Mouse (Mus musculus): ENCODE results near the gene Pnpla2. TPM values are rescaled to one million over a fixed set of nuclear protein-coding genes. Genes with fewer than 3 reads are reported as not detected.

The Pnpla2 gene
- polyA plus RNA-seq, 1 experiment from 2014 or later: 82.1 TPM

DNA sequence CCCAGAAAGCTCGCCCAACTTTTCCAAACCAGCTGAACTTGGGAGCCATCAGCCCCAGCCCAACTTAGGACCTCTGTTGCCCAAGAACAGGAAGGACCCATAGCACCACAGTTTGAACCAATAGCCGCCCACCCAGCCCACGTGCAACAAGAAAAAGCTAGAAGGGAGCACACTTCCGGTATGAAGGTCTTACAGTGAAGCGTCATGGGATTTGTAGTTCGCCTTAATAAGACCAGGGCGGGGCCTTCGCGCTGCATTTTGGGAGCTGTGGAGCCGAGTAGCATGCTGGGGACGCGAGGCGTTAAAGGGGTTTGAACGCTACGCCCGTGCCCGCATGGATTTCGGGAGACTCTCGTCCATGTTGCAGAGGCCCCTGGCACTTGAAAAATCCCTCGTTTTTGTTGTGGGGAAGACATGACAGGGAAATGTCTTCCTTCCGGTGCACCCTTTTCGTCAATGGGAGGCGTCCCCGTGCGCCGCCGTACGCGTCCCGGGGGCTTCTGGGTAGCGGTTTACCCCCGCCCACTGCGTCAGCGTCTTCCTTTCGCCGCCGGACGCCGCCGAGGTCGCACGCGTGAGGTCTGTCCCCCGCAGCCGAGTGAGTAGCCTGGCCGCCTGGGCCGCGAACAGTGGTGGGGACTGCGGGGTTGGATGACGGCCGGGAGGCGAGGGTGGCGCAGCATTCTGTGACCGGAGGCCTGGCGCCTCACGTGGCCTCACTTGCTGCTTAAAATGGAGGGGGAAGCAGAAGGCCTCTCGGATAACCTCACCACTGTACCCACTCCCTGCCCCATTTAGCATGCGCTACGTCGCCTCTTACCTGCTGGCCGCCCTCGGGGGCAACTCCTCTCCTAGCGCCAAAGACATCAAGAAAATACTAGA lies 7.6 kb upstream of the Pnpla2 start, which contains the start of gene Rplp2:
Gene Rplp2, plus strand, starts transcription at position 261 of the 882 bp plus-strand sequence.
- peaks cover 4% of the 10 kb centered on the region; the same call in 1 of the 2 replicates for H3K4me1 ChIP-seq (replicated peaks; ENCODE audit: control insufficient read depth, insufficient read depth)
- H3K27ac ChIP-seq (replicated peaks): peak within 1 kb of the TSS; percentile 83
- H3K36me3 ChIP-seq (ENCODE audit: control insufficient read depth, insufficient read depth, low read length): peaks cover 6% of the 10 kb centered on the region; the same call in 1 of the 2 replicates
- peak within 1 kb of the TSS; percentile 88 for H3K9ac ChIP-seq (ENCODE audit: low read length)
- WGBS: under 1% methylated on average over 63 of the region's 63 CpGs
- no peaks in the 10 kb centered on the region for H3K9me3 ChIP-seq (ENCODE audit: control insufficient read depth, low read length)
- TF ChIP-seq CTCF (IDR thresholded peaks at IDR 0.05; ENCODE audit: low read depth) (no peak), EP300 (optimal IDR thresholded peaks at IDR 0.05) (no peak)
- H3K4me3 ChIP-seq (ENCODE audit: low read depth, low read length): peak within 1 kb of the TSS; percentile 77
- peak; percentile 94 for DNase-seq (ENCODE audit: low spot score)
- peak within 1 kb of the TSS; percentile 70 for H3K4me2 ChIP-seq (replicated peaks; ENCODE audit: low read depth)
- peak; percentile 88 for ATAC-seq (ENCODE audit: low FRiP score, low TSS enrichment)
- H3K27me3 ChIP-seq (ENCODE audit: control insufficient read depth, insufficient read depth, low read length): no peaks in the 10 kb centered on the region

DNA sequence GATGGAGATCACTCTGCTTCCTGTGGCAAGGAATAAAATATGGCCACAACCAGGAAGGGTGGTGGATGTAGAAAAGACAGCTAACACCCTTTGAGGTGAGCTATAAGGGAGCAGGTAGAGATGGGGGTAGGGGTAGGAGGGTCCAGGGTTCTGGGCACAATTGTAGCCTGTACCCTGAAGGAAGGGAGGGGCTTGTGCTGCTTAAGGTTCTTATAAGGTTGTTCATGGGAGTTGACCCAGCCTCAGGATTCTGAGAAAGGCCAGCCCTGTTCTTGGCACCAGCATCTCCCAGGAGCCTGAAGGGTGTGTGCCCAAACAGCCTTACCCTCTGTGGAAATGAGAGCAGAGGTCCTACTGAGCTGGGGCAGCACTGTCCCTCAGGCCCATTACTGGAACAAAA lies 3.1 kb upstream of the Pnpla2 start:
- no peaks in the 10 kb centered on the region for H3K9me3 ChIP-seq (ENCODE audit: control insufficient read depth, low read length)
- H3K9ac ChIP-seq (ENCODE audit: low read length): no peak overlapping the region
- TF ChIP-seq CTCF (IDR thresholded peaks at IDR 0.05; ENCODE audit: low read depth): no peak
- TF ChIP-seq EP300 (optimal IDR thresholded peaks at IDR 0.05): no peak
- peaks cover 6% of the 10 kb centered on the region; the same call in 1 of the 2 replicates for H3K36me3 ChIP-seq (ENCODE audit: control insufficient read depth, insufficient read depth, low read length)
- H3K4me1 ChIP-seq (replicated peaks; ENCODE audit: control insufficient read depth, insufficient read depth): peaks cover 3% of the 10 kb centered on the region; the same call in 1 of the 2 replicates
- H3K4me2 ChIP-seq (replicated peaks; ENCODE audit: low read depth): no peak overlapping the region
- ATAC-seq (ENCODE audit: low FRiP score, low TSS enrichment): peak; percentile 5; the same call in 1 of the 2 replicates
- no peaks in the 10 kb centered on the region for H3K27me3 ChIP-seq (ENCODE audit: control insufficient read depth, insufficient read depth, low read length)
- peak; percentile 69 for DNase-seq (ENCODE audit: low spot score)
- peak overlapping the region; percentile 46 for H3K27ac ChIP-seq (replicated peaks)
- H3K4me3 ChIP-seq (ENCODE audit: low read depth, low read length): no peak overlapping the region

DNA sequence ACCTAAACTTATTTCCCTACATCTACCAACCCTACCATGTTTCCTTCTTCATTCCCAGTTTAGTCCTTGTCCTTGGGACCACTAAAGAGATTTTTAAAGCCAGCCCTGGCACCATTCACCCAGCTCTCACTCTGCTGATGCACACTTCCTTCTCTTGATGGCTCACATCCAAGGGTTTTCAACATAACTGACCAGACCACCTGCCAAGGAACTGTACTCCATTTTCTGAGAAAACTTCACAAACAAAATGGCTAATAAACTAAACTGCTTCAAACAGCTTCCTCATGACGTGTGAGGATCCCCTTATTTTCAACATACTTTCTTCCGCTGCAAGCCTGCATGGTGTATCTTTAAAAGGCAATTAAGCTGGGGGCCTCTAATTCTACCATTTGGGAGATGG lies 1.4 kb upstream of the Pnpla2 start:
- ATAC-seq (ENCODE audit: low FRiP score, low TSS enrichment) (no peak), DNase-seq (ENCODE audit: low spot score) (no peak)
- H3K27me3 ChIP-seq (ENCODE audit: control insufficient read depth, insufficient read depth, low read length): no peaks in the 10 kb centered on the region
- peaks cover 3% of the 10 kb centered on the region; the same call in 1 of the 2 replicates for H3K4me1 ChIP-seq (replicated peaks; ENCODE audit: control insufficient read depth, insufficient read depth)
- no peak overlapping the region for H3K27ac ChIP-seq (replicated peaks)
- H3K36me3 ChIP-seq (ENCODE audit: control insufficient read depth, insufficient read depth, low read length): peaks cover 4% of the 10 kb centered on the region; the same call in 1 of the 2 replicates
- H3K9ac ChIP-seq (ENCODE audit: low read length): no peak overlapping the region
- WGBS: 72% methylated on average over 2 of the region's 2 CpGs
- H3K4me2 ChIP-seq (replicated peaks; ENCODE audit: low read depth): no peak overlapping the region
- no peak overlapping the region for H3K4me3 ChIP-seq (ENCODE audit: low read depth, low read length)
- TF ChIP-seq EP300 (optimal IDR thresholded peaks at IDR 0.05) (no peak), CTCF (IDR thresholded peaks at IDR 0.05; ENCODE audit: low read depth) (no peak)
- no peaks in the 10 kb centered on the region for H3K9me3 ChIP-seq (ENCODE audit: control insufficient read depth, low read length)

DNA sequence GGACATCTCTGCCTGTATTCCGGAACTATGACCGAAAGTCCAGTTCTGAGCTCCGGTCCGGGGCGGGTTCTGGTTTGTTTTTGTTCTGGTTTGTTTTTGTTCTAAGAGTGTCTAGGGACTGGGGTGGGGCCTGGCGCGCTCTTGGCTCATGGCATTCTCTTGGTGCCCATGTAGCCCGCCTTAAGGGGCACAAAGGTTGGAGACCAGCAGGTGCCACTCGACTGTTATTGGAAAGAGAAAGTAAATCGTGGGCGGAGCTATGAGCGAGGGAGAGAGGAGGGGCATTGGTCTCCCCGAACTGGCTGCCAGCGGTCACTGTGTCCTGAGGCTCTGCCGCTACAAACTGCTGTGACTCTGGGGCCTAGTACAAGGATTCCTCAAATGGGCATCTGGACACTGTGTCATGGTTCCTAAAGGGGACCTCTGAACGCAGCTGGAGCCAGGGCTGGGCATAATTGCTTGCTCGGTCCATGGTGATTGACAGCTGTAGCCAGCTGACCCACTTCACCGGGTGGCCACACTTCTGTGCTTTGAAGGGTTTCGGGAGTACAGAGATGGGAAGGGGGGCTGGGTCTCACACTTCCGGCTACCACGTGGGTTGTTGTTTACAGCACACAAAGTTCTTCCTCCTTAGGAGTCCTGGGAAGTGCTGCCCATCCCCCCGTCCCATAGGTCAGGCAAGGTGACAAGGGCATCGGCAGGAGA lies 764 bp downstream of the Pnpla2 start:
- H3K4me3 ChIP-seq (ENCODE audit: low read depth, low read length): peak overlapping the region; percentile 57
- H3K36me3 ChIP-seq (ENCODE audit: control insufficient read depth, insufficient read depth, low read length): peaks cover 6% of the 10 kb centered on the region; the same call in 1 of the 2 replicates
- no peaks in the 10 kb centered on the region for H3K9me3 ChIP-seq (ENCODE audit: control insufficient read depth, low read length)
- peak overlapping the region; percentile 87 for H3K27ac ChIP-seq (replicated peaks)
- H3K4me1 ChIP-seq (replicated peaks; ENCODE audit: control insufficient read depth, insufficient read depth): 0 out of 2 replicates have a peak, but pooled peaks cover 3% of the 10 kb centered on the region
- DNase-seq (ENCODE audit: low spot score) (peak; percentile 85), ATAC-seq (ENCODE audit: low FRiP score, low TSS enrichment) (peak; percentile 44)
- H3K4me2 ChIP-seq (replicated peaks; ENCODE audit: low read depth): peak overlapping the region; percentile 86
- no peaks in the 10 kb centered on the region for H3K27me3 ChIP-seq (ENCODE audit: control insufficient read depth, insufficient read depth, low read length)
- H3K9ac ChIP-seq (ENCODE audit: low read length): peak overlapping the region; percentile 79
- TF ChIP-seq EP300 (optimal IDR thresholded peaks at IDR 0.05): no peak
- TF ChIP-seq CTCF (IDR thresholded peaks at IDR 0.05; ENCODE audit: low read depth): 0 out of 2 replicates have a peak, but pooled peaks have one; percentile 3
- WGBS: 3% methylated on average over 23 of the region's 23 CpGs

DNA sequence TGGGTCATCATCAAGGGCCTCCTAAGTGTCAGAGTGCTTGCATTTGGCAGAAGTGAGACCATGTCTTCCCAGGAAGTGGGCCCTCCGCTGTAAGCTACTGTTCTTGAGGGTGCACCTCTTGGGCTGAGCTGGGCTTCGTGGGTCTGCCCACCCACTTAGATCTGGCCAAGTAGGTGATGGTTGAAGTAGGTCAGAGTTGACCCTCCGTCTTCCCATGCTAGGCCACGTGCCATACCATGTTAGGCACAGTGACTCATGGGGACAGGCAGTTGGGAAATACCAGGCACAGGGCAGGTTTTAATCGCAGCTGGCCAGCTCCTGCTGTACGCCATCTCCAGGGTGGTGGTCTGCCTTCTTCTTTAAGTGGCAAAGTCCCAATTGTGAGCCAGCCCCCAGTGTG lies 1.7 kb downstream of the Pnpla2 start:
- H3K36me3 ChIP-seq (ENCODE audit: control insufficient read depth, insufficient read depth, low read length): peaks cover 6% of the 10 kb centered on the region; the same call in 1 of the 2 replicates
- H3K9ac ChIP-seq (ENCODE audit: low read length): no peak overlapping the region; the same call in 1 of the 2 replicates
- ATAC-seq (ENCODE audit: low FRiP score, low TSS enrichment): no peak
- no peak for TF ChIP-seq EP300 (optimal IDR thresholded peaks at IDR 0.05)
- TF ChIP-seq CTCF (IDR thresholded peaks at IDR 0.05; ENCODE audit: low read depth): no peak
- DNase-seq (ENCODE audit: low spot score): no peak
- H3K4me1 ChIP-seq (replicated peaks; ENCODE audit: control insufficient read depth, insufficient read depth): peaks cover 9% of the 10 kb centered on the region; the same call in 1 of the 2 replicates
- no peak overlapping the region for H3K4me3 ChIP-seq (ENCODE audit: low read depth, low read length)
- 72% methylated on average over 6 of the region's 6 CpGs for WGBS
- no peak overlapping the region; the same call in 1 of the 2 replicates for H3K27ac ChIP-seq (replicated peaks)
- no peaks in the 10 kb centered on the region for H3K9me3 ChIP-seq (ENCODE audit: control insufficient read depth, low read length)
- H3K27me3 ChIP-seq (ENCODE audit: control insufficient read depth, insufficient read depth, low read length): no peaks in the 10 kb centered on the region
- peak overlapping the region; percentile 86; the same call in 1 of the 2 replicates for H3K4me2 ChIP-seq (replicated peaks; ENCODE audit: low read depth)
